Mouse (Mus musculus) lung, embryonic 14.5 days (tissue): ENCODE data around the gene Selenon. TPM values are rescaled to one million over a fixed set of nuclear protein-coding genes. Genes with fewer than 3 reads are reported as not detected.
A peak's percentile ranks its signal among the peaks of the same experiment; 100 is the strongest.

Experiments
- ATAC-seq: fragments of 200-750 bp; cut with Nextera tagmentation; 2 replicates; pipeline ENCODE4 v1.8.0; 2017; ENCODE audit warnings: mild to moderate bottlenecking, moderate TSS enrichment, moderate library complexity; ENCODE audit not compliant: insufficient read depth
- DNase-seq: peaks from one replicate; pipeline ENCODE4 v3.0.0-alpha.2; 2015
- H3K27ac ChIP-seq: fragments of 300-500 bp; sonication (generic); 2 replicates; pipeline ENCODE4 v1.5.1; 2014; ENCODE audit warnings: low read depth, mild to moderate bottlenecking, moderate library complexity
- H3K27me3 ChIP-seq: fragments of 300-500 bp; sonication (generic); 2 replicates; pipeline ENCODE4 v1.6.1; 2014; ENCODE audit warnings: low read length, control low read depth; ENCODE audit not compliant: insufficient read depth
- H3K36me3 ChIP-seq: fragments of 300-500 bp; sonication (generic); 2 replicates; pipeline ENCODE4 v1.6.1; 2014; ENCODE audit warnings: control low read depth; ENCODE audit not compliant: insufficient read depth
- H3K4me1 ChIP-seq: fragments of 300-500 bp; sonication (generic); 2 replicates; pipeline ENCODE4 v1.6.1; 2014; ENCODE audit warnings: antibody characterized with exemption, control low read depth; ENCODE audit not compliant: insufficient read depth
- H3K4me2 ChIP-seq: fragments of 300-500 bp; sonication (generic); 2 replicates; pipeline ENCODE4 v1.6.1; 2014; ENCODE audit warnings: mild to moderate bottlenecking
- H3K4me3 ChIP-seq: fragments of 300-500 bp; sonication (generic); 2 replicates; pipeline ENCODE4 v1.5.1; 2014; ENCODE audit warnings: low read depth, low read length
- H3K9ac ChIP-seq: fragments of 300-500 bp; sonication (generic); 2 replicates; pipeline ENCODE4 v1.6.1; 2014
- H3K9me3 ChIP-seq: fragments of 300-500 bp; sonication (generic); 2 replicates; pipeline ENCODE4 v1.6.1; 2016; ENCODE audit warnings: low read depth, low read length, control low read depth
- CTCF ChIP-seq: IDR thresholded peaks from 2 replicates; pipeline ENCODE4 v1.5.1; 2016; ENCODE audit warnings: antibody characterized with exemption, low read depth
- WGBS: fragments of 180-500 bp; shearing (Covaris S2); extraction: QIAGEN DNeasy Blood & Tissue Kit; methylation state at CpG from one replicate; pipeline ENCODE4 v1.1.7; 2014; 5-methylcytosine and 5-hydroxymethylcytosine counted together
- polyA plus RNA-seq: library from polyadenylated mRNA; unstranded; fragments of >200 nt; fragmentation: Nextera tagmentation; extraction: Ambion mirVana; gene quantifications from 2 replicates; pipeline ENCODE4 v1.2.1, GENCODE M21; 2014

The Selenon gene
- polyA plus RNA-seq, 1 experiment from 2014 or later, result 62.0 TPM

GRCm38 (mm10) chr4:134586631-134587030 is 34.7 kb upstream of the Selenon start:
- 58% methylated on average over 1 of the region's 1 CpGs for WGBS
- Histone ChIP-seq H3K4me1 (no peaks in the 10 kb centered on the region), H3K4me3 (no peak overlapping the region), H3K9me3 (no peaks in the 10 kb centered on the region), H3K27me3 (no peaks in the 10 kb centered on the region), H3K4me2 (no peak overlapping the region), H3K27ac (no peak overlapping the region), H3K9ac (no peak overlapping the region), H3K36me3 (no peaks in the 10 kb centered on the region)
- no peak for ATAC-seq
- no peak for DNase-seq
- TF ChIP-seq CTCF, result no peak

DNA sequence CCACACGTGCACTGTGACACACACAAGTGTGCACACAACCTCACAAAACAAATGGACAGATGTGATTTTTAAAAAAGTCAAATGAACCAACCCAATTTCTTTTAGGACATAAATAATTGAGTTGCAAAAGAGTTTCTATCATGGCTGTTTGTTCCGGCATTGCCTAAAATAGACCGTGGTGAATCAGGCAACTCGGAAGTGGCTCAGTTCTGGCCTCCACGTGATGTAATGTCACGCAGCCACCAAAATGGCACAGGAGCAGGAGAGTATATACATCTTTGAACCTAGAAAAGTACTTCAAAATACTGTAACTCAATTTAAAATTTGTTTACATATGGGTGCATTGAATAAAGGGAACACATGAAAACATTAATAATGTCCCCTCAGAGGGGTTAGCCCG is 34.2 kb upstream of the Selenon start:
- H3K4me3 ChIP-seq, result no peak overlapping the region
- H3K36me3 ChIP-seq, result no peaks in the 10 kb centered on the region
- H3K27ac ChIP-seq, result no peak overlapping the region
- WGBS, result 82% methylated on average over 7 of the region's 7 CpGs
- no peak overlapping the region for H3K9ac ChIP-seq
- H3K27me3 ChIP-seq, result no peaks in the 10 kb centered on the region
- H3K4me2 ChIP-seq, result no peak overlapping the region
- no peak for TF ChIP-seq CTCF
- ATAC-seq, result no peak
- no peaks in the 10 kb centered on the region for H3K9me3 ChIP-seq
- no peak for DNase-seq
- no peaks in the 10 kb centered on the region for H3K4me1 ChIP-seq

DNA sequence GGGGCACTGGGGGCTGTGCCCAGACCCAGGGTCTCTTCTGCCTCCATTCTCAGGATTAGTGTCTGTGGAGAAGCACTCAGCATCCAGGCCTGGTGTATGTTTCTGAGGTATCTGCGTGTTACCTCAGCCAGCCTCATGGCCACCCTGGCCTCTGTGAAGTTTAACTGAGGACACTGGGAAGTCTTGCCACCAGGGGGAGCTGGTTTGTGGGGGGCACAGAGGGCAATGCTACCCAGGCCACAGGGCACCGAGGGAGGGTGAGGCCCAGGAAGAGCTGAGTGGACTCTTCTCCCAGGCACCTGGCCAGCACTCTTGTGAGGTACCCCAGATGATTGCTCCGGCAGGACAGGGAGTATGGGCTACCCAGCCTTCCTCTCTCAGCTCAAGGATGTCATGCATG is 31.5 kb upstream of the Selenon start:
- H3K9ac ChIP-seq, result no peak overlapping the region
- peaks cover 6% of the 10 kb centered on the region; the same call in 1 of the 2 replicates for H3K4me1 ChIP-seq
- no peak for DNase-seq
- no peak overlapping the region for H3K4me2 ChIP-seq
- no peak for ATAC-seq
- H3K36me3 ChIP-seq, result no peaks in the 10 kb centered on the region
- TF ChIP-seq CTCF, result peak; percentile 71
- no peaks in the 10 kb centered on the region for H3K27me3 ChIP-seq
- H3K4me3 ChIP-seq, result no peak overlapping the region
- WGBS, result 60% methylated on average over 3 of the region's 3 CpGs
- no peaks in the 10 kb centered on the region for H3K9me3 ChIP-seq
- no peak overlapping the region for H3K27ac ChIP-seq

DNA sequence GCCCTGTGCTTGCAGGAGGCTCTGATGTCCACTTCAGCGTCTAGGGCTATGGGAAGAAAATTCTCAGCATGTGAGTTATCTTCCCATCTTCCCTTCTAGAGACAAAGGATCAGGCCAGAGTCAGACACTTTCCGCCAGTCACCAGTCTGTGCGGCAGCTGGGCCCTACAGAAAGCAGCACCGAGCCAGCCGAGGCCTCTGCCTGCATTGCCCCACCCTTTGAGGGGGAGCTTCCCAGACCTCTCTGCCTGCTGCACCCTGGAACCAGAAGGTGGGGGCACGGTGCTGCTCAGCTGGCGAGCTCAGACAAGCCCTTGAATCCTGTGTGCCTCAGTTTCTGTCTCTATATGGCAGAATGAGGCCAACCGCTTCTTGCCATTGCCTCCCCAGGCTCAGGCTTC is 29.4 kb upstream of the Selenon start:
- H3K4me1 ChIP-seq, result peaks cover 6% of the 10 kb centered on the region; the same call in 1 of the 2 replicates
- ATAC-seq (no peak), DNase-seq (no peak)
- H3K4me2 ChIP-seq, result no peak overlapping the region
- WGBS, result 54% methylated on average over 8 of the region's 8 CpGs
- no peak overlapping the region for H3K4me3 ChIP-seq
- H3K27me3 ChIP-seq, result no peaks in the 10 kb centered on the region
- no peak for TF ChIP-seq CTCF
- H3K9me3 ChIP-seq, result no peaks in the 10 kb centered on the region
- no peaks in the 10 kb centered on the region for H3K36me3 ChIP-seq
- H3K9ac ChIP-seq, result no peak overlapping the region
- H3K27ac ChIP-seq, result no peak overlapping the region

GRCm38 (mm10) chr4:134580351-134581148 is 28.6 kb upstream of the Selenon start:
- H3K27ac ChIP-seq, result no peak overlapping the region
- ATAC-seq (no peak), DNase-seq (no peak)
- no peaks in the 10 kb centered on the region for H3K36me3 ChIP-seq
- no peak overlapping the region for H3K9ac ChIP-seq
- no peaks in the 10 kb centered on the region for H3K9me3 ChIP-seq
- WGBS, result 74% methylated on average over 15 of the region's 15 CpGs
- H3K4me1 ChIP-seq, result peaks cover 6% of the 10 kb centered on the region; the same call in 1 of the 2 replicates
- no peak for TF ChIP-seq CTCF
- no peak overlapping the region for H3K4me2 ChIP-seq
- no peaks in the 10 kb centered on the region for H3K27me3 ChIP-seq
- no peak overlapping the region for H3K4me3 ChIP-seq

- no peak overlapping the region for H3K4me3 ChIP-seq
- TF ChIP-seq CTCF, result no peak
- H3K27ac ChIP-seq, result no peak overlapping the region
- 18% methylated on average over 5 of the region's 5 CpGs for WGBS
- peaks cover 6% of the 10 kb centered on the region; the same call in 1 of the 2 replicates for H3K4me1 ChIP-seq
- H3K9ac ChIP-seq, result peak overlapping the region; percentile 17; the same call in 1 of the 2 replicates
- H3K27me3 ChIP-seq, result no peaks in the 10 kb centered on the region
- H3K9me3 ChIP-seq, result no peaks in the 10 kb centered on the region
- H3K4me2 ChIP-seq, result peak overlapping the region; percentile 43
- no peaks in the 10 kb centered on the region for H3K36me3 ChIP-seq
- no peak for DNase-seq
- ATAC-seq, result no peak
These were observed 27.7 kb upstream of the Selenon start for GRCm38 (mm10) chr4:134579620-134580019.

DNA sequence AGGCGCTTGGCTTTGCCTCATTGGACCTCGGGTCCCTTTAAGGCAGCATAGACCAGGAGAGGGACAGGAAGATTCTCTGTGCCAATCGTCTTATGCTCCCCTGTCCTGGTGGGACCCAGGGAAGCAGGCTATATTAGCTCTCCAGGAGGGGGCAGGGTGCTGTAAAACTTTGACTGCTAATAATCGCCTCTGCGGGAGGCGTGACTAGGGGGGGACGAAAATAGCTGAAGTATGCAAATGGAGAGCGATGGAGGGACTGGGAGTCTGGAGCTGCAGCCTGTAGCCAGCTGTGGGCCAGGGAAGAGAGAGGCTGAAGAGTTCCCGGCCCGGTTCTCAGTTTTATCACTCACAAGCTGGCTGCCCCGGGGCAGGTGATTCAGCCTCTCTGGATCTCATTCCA is 27.2 kb upstream of the Selenon start:
- no peak overlapping the region for H3K4me3 ChIP-seq

More for the DNA sequence above, 27.2 kb upstream of the Selenon start:
- H3K9me3 ChIP-seq, result no peaks in the 10 kb centered on the region
- peak; percentile 41; the same call in 1 of the 2 replicates for TF ChIP-seq CTCF
- H3K27ac ChIP-seq, result no peak overlapping the region
- H3K36me3 ChIP-seq, result no peaks in the 10 kb centered on the region
- no peaks in the 10 kb centered on the region for H3K27me3 ChIP-seq
- H3K9ac ChIP-seq, result peak overlapping the region; percentile 17; the same call in 1 of the 2 replicates
- peak overlapping the region; percentile 43 for H3K4me2 ChIP-seq
- peak; percentile 71 for DNase-seq
- H3K4me1 ChIP-seq, result peaks cover 6% of the 10 kb centered on the region; the same call in 1 of the 2 replicates
- 9% methylated on average over 11 of the region's 11 CpGs for WGBS
- peak; percentile 63; the same call in 1 of the 2 replicates for ATAC-seq
